Mouse (Mus musculus): ENCODE results near the gene Wwc2.

GRCm38 (mm10) chr8:47979876-47980275 lies 10.8 kb downstream of the Wwc2 start:
- TF ChIP-seq CTCF (IDR thresholded peaks at IDR 0.05; ENCODE audit: extremely low read depth, insufficient read depth, low read length), result no peak
- TF ChIP-seq POLR2A (IDR thresholded peaks at IDR 0.05; ENCODE audit: extremely low read depth, insufficient read depth, low read length), result no peak
